ENCODE assay signal across 8 mouse cellular contexts in the genomic region with DNA sequence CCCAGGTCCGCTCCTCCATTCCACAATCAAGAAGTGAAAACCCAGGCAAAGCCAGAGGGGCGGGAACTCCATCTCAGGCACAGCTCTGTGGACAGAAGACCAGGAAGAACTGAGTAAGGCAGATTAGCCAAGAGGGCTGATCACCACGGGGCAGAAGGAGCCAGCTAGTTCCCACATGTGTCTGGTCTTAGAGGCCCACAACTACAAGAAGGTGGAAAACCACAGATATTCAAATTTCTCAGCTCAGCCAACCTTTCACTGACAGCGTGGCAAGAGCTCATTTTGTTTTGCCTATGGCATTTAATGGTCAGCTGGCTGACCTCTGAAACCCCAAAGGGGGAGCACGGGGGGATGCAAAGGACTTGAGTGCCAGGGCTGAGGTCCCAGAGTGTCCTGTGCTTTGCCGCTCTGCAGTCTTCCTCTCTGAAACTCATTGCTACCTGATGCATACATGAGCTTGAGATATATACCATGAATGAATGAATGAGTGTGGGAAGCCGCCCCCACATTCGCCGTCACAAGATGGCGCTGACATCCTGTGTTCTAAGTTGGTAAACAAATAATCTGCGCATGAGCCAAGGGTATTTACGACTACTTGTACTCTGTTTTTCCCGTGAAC. TPM values are rescaled to one million over a fixed set of nuclear protein-coding genes. Genes with fewer than 3 reads are reported as not detected.
A peak's percentile ranks its signal among the peaks of the same experiment; 100 is the strongest.
DNase-seq lines count a peak whose midpoint lies in the region; ATAC-seq lines count a peak whose summit lies in the region.

No protein-coding gene starts in this region.

- no peak overlapping the region for H3K27ac ChIP-seq in heart, embryonic 16.5 days (ENCODE audit: low read length)
- H3K27ac ChIP-seq in hindbrain, embryonic 15.5 days (replicated peaks) = no peak overlapping the region
- no peak overlapping the region for H3K27ac ChIP-seq in midbrain, embryonic 12.5 days (replicated peaks)

- H3K4me1 ChIP-seq in heart, embryonic 16.5 days (ENCODE audit: control insufficient read depth, insufficient read depth, low read length) = no peaks in the 10 kb centered on the region
- H3K4me1 ChIP-seq in hindbrain, embryonic 15.5 days (replicated peaks) = no peaks in the 10 kb centered on the region; the same call in 1 of the 2 replicates
- no peaks in the 10 kb centered on the region for H3K4me1 ChIP-seq in midbrain, embryonic 12.5 days

- DNase-seq in heart, postnatal 10 days = no peak
- peak; percentile 50 for DNase-seq in brain, adult 2 months (ENCODE audit: low read depth, low spot score)
- DNase-seq in left cerebral cortex, adult 8-10 months (ENCODE audit: low spot score in 2 of 2) = no peak
- DNase-seq in layer of hippocampus, adult 9-10 months (ENCODE audit: low spot score) = no peak
- no peak for DNase-seq in lung, postnatal 10 days

- intact Hi-C loops in heart, postnatal 10 days (cut with DNase I) = no loop called here

- peaks cover 9% of the 10 kb centered on the region for H3K9me3 ChIP-seq in heart, embryonic 16.5 days (replicated peaks; ENCODE audit: control insufficient read depth, low read length)
- no peaks in the 10 kb centered on the region for H3K9me3 ChIP-seq in hindbrain, embryonic 15.5 days
- no peaks in the 10 kb centered on the region for H3K9me3 ChIP-seq in midbrain, embryonic 12.5 days

- ATAC-seq in heart, embryonic 16.5 days (replicated peaks; ENCODE audit: extremely low read depth, insufficient read depth, low FRiP score) = no peak
- ATAC-seq in hindbrain, embryonic 15.5 days (ENCODE audit: low FRiP score, low read depth) = peak; percentile 48; the same call in 1 of the 2 replicates
- 0 out of 2 replicates have a peak, but pooled peaks have one; percentile 23 for ATAC-seq in midbrain, embryonic 12.5 days (ENCODE audit: low FRiP score, low read depth)

- H3K4me3 ChIP-seq in heart, embryonic 16.5 days (ENCODE audit: low read length) = no peak overlapping the region; the same call in 1 of the 2 replicates
- no peak overlapping the region for H3K4me3 ChIP-seq in hindbrain, embryonic 15.5 days
- no peak overlapping the region for H3K4me3 ChIP-seq in midbrain, embryonic 12.5 days

- H3K27me3 ChIP-seq in heart, embryonic 16.5 days (ENCODE audit: control insufficient read depth, insufficient read depth, low read length) = no peaks in the 10 kb centered on the region
- H3K27me3 ChIP-seq in hindbrain, embryonic 15.5 days = no peaks in the 10 kb centered on the region
- no peaks in the 10 kb centered on the region for H3K27me3 ChIP-seq in midbrain, embryonic 12.5 days

- 69% methylated on average over 10 of the region's 13 CpGs for WGBS in heart, embryonic 16.5 days
- WGBS in hindbrain, embryonic 15.5 days = 59% methylated on average over 12 of the region's 13 CpGs
- 54% methylated on average over 12 of the region's 13 CpGs for WGBS in midbrain, embryonic 12.5 days

- peak overlapping the region; percentile 34; the same call in 1 of the 2 replicates for H3K4me2 ChIP-seq in heart, embryonic 16.5 days (ENCODE audit: low read depth, low read length)
- peak overlapping the region; percentile 42 for H3K4me2 ChIP-seq in hindbrain, embryonic 15.5 days
- H3K4me2 ChIP-seq in midbrain, embryonic 12.5 days (replicated peaks) = peak overlapping the region; percentile 34

- H3K9ac ChIP-seq in heart, embryonic 16.5 days (ENCODE audit: low read length) = no peak overlapping the region
- no peak overlapping the region for H3K9ac ChIP-seq in hindbrain, embryonic 15.5 days
- H3K9ac ChIP-seq in midbrain, embryonic 12.5 days (replicated peaks) = no peak overlapping the region

- peaks cover 26% of the 10 kb centered on the region for H3K36me3 ChIP-seq in heart, embryonic 16.5 days (ENCODE audit: control insufficient read depth, insufficient read depth)
- H3K36me3 ChIP-seq in hindbrain, embryonic 15.5 days = no peaks in the 10 kb centered on the region
- H3K36me3 ChIP-seq in midbrain, embryonic 12.5 days = no peaks in the 10 kb centered on the region

RNA-seq across cellular contexts. Expression of a gene that starts 17.7 kb away (rescaled TPM):
- polyA plus RNA-seq in heart, embryonic 16.5 days (2015; fragmentation: Nextera tagmentation; extraction: Ambion mirVana) = 18.1 and 20.5 TPM in 2 replicates
- 1 to 10 TPM; 5.7 to 6.8 TPM for total RNA-seq in heart, postnatal 10 days (2021)
- polyA plus RNA-seq in hindbrain, embryonic 15.5 days (2015; fragmentation: Nextera tagmentation; extraction: Ambion mirVana) = 8.0 and 8.4 TPM in 2 replicates
- 6.9 and 9.9 TPM in 2 replicates for polyA plus RNA-seq in midbrain, embryonic 12.5 days (2016; fragmentation: Nextera tagmentation; extraction: Ambion mirVana)
- total RNA-seq in left cerebral cortex, adult 8-10 months (2022) = 1 to 10 TPM; 6.4 to 8.9 (median 8.6) TPM

RNA-seq across cellular contexts. Expression of a gene that starts 31.9 kb away (rescaled TPM):
- 0.47 and 1.1 TPM in 2 replicates for polyA plus RNA-seq in heart, embryonic 16.5 days (2015; fragmentation: Nextera tagmentation; extraction: Ambion mirVana)
- total RNA-seq in heart, postnatal 10 days (2021) = not detected
- not detected in 2 replicates for polyA plus RNA-seq in hindbrain, embryonic 15.5 days (2015; fragmentation: Nextera tagmentation; extraction: Ambion mirVana)
- not detected in 2 replicates for polyA plus RNA-seq in midbrain, embryonic 12.5 days (2016; fragmentation: Nextera tagmentation; extraction: Ambion mirVana)
- total RNA-seq in left cerebral cortex, adult 8-10 months (2022) = not detected

RNA-seq across cellular contexts. Expression of a gene that starts 48.1 kb away (rescaled TPM):
- 21.7 and 26.3 TPM in 2 replicates for polyA plus RNA-seq in heart, embryonic 16.5 days (2015; fragmentation: Nextera tagmentation; extraction: Ambion mirVana)
- total RNA-seq in heart, postnatal 10 days (2021) = 10 to 100 TPM in 1 of 2 experiments, 1 to 10 TPM in 1; 9.6 to 10.6 TPM
- polyA plus RNA-seq in hindbrain, embryonic 15.5 days (2015; fragmentation: Nextera tagmentation; extraction: Ambion mirVana) = 44.2 and 48.2 TPM in 2 replicates
- 42.0 and 42.9 TPM in 2 replicates for polyA plus RNA-seq in midbrain, embryonic 12.5 days (2016; fragmentation: Nextera tagmentation; extraction: Ambion mirVana)
- 10 to 100 TPM; 59.5 to 66.8 (median 64.2) TPM for total RNA-seq in left cerebral cortex, adult 8-10 months (2022)

RNA-seq across cellular contexts. Expression of a gene that starts 48.2 kb away (rescaled TPM):
- 63.6 and 73.0 TPM in 2 replicates for polyA plus RNA-seq in heart, embryonic 16.5 days (2015; fragmentation: Nextera tagmentation; extraction: Ambion mirVana)
- 10 to 100 TPM; 23.9 to 26.6 TPM for total RNA-seq in heart, postnatal 10 days (2021)
- 101 TPM in 2 replicates for polyA plus RNA-seq in hindbrain, embryonic 15.5 days (2015; fragmentation: Nextera tagmentation; extraction: Ambion mirVana)
- 133 and 137 TPM in 2 replicates for polyA plus RNA-seq in midbrain, embryonic 12.5 days (2016; fragmentation: Nextera tagmentation; extraction: Ambion mirVana)
- 10 to 100 TPM; 24.1 to 27.8 (median 24.8) TPM for total RNA-seq in left cerebral cortex, adult 8-10 months (2022)
